Mouse (Mus musculus) heart, adult 2 months (tissue): ENCODE measurements around the gene Lrrc36.

Source experiments
- CTCF ChIP-seq: fragments of 200-600 bp; IDR thresholded peaks from 2 replicates; pipeline ENCODE4 v1.8.1; 2022; ENCODE audit warnings: antibody characterized with exemption, mild to moderate bottlenecking, moderate library complexity
- POLR2A ChIP-seq: fragments of 200-500 bp; IDR thresholded peaks from 2 replicates; pipeline ENCODE4 v1.6.1; 2011; ENCODE audit warnings: mild to moderate bottlenecking, low read depth, low read length, control low read depth; ENCODE audit not compliant: insufficient read depth

- TF ChIP-seq CTCF: no peak
- TF ChIP-seq POLR2A: no peak
Measured at GRCm38 (mm10) chr8:105475742-105476141, 62.4 kb downstream of the Lrrc36 start.
